Mouse (Mus musculus): ENCODE results near the gene Gart. TPM values are rescaled to one million over a fixed set of nuclear protein-coding genes. Genes with fewer than 3 reads are reported as not detected.

The Gart gene
- polyA plus RNA-seq, 1 experiment from 2014 or later = 116 TPM

DNA sequence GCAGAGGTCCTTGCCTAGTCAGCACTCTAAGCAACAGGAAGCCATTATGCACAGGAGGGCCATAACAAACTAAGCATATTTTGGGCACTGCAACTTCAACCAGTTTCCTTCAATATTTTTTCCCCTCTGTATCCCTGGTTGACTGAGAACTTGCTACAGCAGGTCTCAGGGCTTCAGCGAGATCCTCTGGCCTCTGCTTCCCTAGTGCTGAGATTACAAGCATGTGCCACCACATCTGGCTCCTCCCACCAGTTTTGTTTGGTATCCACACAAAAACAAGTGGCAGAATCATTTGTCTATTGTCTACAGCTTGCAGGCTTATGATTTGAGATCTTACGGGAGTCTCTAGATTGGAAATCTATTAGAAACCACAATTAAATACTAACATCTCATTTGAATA is 1.9 kb downstream of the Gart start:
- DNase-seq (ENCODE audit: low spot score) = no peak
- Histone ChIP-seq H3K36me3 (ENCODE audit: control insufficient read depth, insufficient read depth, low read length) (peaks cover 8% of the 10 kb centered on the region), H3K4me3 (ENCODE audit: low read depth, low read length) (no peak overlapping the region), H3K27ac (ENCODE audit: low read depth, low read length) (no peak overlapping the region), H3K4me2 (ENCODE audit: low read depth) (no peak overlapping the region), H3K27me3 (ENCODE audit: control insufficient read depth, insufficient read depth, low read length) (no peaks in the 10 kb centered on the region), H3K9me3 (ENCODE audit: control insufficient read depth, low read length) (no peaks in the 10 kb centered on the region), H3K4me1 (ENCODE audit: control insufficient read depth, insufficient read depth, low read length) (peaks cover 5% of the 10 kb centered on the region; the same call in 1 of the 2 replicates), H3K9ac (ENCODE audit: low read length) (no peak overlapping the region)
- WGBS = 72% methylated on average over 2 of the region's 2 CpGs
- ATAC-seq (ENCODE audit: insufficient read depth, low FRiP score, low TSS enrichment) = no peak

DNA sequence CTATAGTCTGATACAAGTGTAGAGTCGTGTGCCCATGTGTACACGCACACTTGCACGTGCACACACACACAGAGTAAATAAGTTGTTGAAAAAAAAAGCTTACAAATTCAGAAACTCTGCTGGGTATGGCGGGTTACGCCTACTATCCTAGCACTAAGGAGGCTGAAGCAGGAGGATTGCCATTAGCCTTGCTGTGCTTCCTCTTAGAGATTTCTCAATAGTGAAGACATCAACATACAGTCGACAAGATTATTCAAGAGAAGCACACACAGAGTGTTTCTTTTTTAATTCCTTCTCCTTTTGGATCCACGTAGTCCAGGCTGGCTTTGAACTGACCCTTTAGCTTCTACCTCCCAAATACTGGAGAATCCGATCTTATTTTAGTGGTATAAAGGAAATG is 6.6 kb downstream of the Gart start:
- 96% methylated on average over 8 of the region's 8 CpGs for WGBS

DNA sequence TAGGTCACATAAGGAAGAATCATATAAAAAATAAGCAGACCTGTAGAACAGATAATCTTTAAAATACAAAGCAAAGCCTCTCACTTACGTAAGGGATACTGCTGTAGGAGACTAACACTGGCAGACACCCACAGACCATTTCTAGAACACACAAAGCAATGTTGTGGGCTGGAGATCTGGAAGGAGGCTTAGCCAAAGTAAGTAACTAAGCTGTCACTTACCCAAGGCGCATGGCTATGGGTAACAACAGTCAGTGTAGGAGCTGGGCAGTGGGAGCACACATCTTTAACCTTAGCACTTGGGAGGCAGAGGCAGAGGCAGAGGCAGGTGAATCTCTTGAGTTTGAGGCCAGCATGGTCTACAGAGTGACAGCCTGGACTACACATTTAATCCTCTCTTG is 7.1 kb downstream of the Gart start:
- ATAC-seq (ENCODE audit: insufficient read depth, low FRiP score, low TSS enrichment) (no peak), DNase-seq (ENCODE audit: low spot score) (no peak)
- Histone ChIP-seq H3K4me3 (ENCODE audit: low read depth, low read length) (no peak overlapping the region), H3K4me1 (ENCODE audit: control insufficient read depth, insufficient read depth, low read length) (no peaks in the 10 kb centered on the region), H3K36me3 (ENCODE audit: control insufficient read depth, insufficient read depth, low read length) (peaks cover 20% of the 10 kb centered on the region), H3K4me2 (ENCODE audit: low read depth) (no peak overlapping the region), H3K27me3 (ENCODE audit: control insufficient read depth, insufficient read depth, low read length) (no peaks in the 10 kb centered on the region), H3K27ac (ENCODE audit: low read depth, low read length) (no peak overlapping the region), H3K9me3 (ENCODE audit: control insufficient read depth, low read length) (no peaks in the 10 kb centered on the region), H3K9ac (ENCODE audit: low read length) (no peak overlapping the region)
- 90% methylated on average over 2 of the region's 2 CpGs for WGBS

More for the DNA sequence above, 6.6 kb downstream of the Gart start:
- H3K9ac ChIP-seq (ENCODE audit: low read length) = no peak overlapping the region
- DNase-seq (ENCODE audit: low spot score) = no peak
- H3K4me1 ChIP-seq (ENCODE audit: control insufficient read depth, insufficient read depth, low read length) = no peaks in the 10 kb centered on the region
- no peak for ATAC-seq (ENCODE audit: insufficient read depth, low FRiP score, low TSS enrichment)
- H3K36me3 ChIP-seq (ENCODE audit: control insufficient read depth, insufficient read depth, low read length) = peaks cover 18% of the 10 kb centered on the region
- no peak overlapping the region for H3K4me2 ChIP-seq (ENCODE audit: low read depth)
- no peak overlapping the region for H3K4me3 ChIP-seq (ENCODE audit: low read depth, low read length)
- no peaks in the 10 kb centered on the region for H3K9me3 ChIP-seq (ENCODE audit: control insufficient read depth, low read length)
- no peaks in the 10 kb centered on the region for H3K27me3 ChIP-seq (ENCODE audit: control insufficient read depth, insufficient read depth, low read length)
- no peak overlapping the region for H3K27ac ChIP-seq (ENCODE audit: low read depth, low read length)

DNA sequence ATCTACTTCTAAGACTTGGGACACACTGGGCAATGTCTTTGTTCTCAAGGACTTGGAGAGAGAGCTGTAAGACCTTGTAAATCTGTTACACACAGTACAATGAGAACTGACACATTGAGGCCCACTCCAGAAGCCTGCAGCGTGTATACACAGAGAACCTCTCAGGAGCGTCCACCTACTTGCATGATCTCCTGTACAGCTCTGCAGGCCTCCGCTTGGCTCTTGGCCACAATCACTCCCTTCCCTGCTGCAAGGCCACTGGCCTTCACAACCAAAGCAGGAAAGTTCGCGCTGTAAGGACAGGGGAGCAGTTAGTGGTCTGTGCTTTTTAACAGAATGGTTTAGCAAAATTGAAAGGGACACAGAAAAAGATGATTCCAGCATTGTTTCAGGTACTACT is 7.6 kb downstream of the Gart start:
- H3K27ac ChIP-seq (ENCODE audit: low read depth, low read length) = no peak overlapping the region
- H3K27me3 ChIP-seq (ENCODE audit: control insufficient read depth, insufficient read depth, low read length) = no peaks in the 10 kb centered on the region
- H3K4me1 ChIP-seq (ENCODE audit: control insufficient read depth, insufficient read depth, low read length) = no peaks in the 10 kb centered on the region
- no peak for DNase-seq (ENCODE audit: low spot score)
- no peak for ATAC-seq (ENCODE audit: insufficient read depth, low FRiP score, low TSS enrichment)
- no peak overlapping the region for H3K4me2 ChIP-seq (ENCODE audit: low read depth)
- no peaks in the 10 kb centered on the region for H3K9me3 ChIP-seq (ENCODE audit: control insufficient read depth, low read length)
- peaks cover 20% of the 10 kb centered on the region for H3K36me3 ChIP-seq (ENCODE audit: control insufficient read depth, insufficient read depth, low read length)
- H3K4me3 ChIP-seq (ENCODE audit: low read depth, low read length) = no peak overlapping the region
- H3K9ac ChIP-seq (ENCODE audit: low read length) = no peak overlapping the region
- WGBS = 98% methylated on average over 5 of the region's 5 CpGs

DNA sequence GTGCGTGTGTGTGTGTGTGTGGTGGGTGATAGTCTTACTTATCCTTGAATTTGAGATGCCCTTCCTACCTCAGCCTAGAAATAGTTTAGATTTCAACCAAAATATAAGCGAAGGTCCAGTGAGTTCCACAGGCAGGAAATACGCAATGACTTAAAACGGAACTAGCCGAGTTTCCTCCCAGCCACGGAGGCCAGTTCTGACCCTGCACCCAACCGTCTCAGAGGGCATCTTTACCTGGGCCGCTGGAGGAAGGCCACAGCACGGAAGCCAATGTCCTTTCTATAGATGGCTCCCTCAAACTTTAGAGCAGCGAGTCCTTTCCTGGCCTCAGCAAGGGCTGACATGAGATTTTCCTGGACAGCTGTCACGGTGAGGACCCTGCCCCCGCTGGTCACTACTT is 13.1 kb downstream of the Gart start:
- no peaks in the 10 kb centered on the region for H3K4me1 ChIP-seq (ENCODE audit: control insufficient read depth, insufficient read depth, low read length)
- H3K9me3 ChIP-seq (ENCODE audit: control insufficient read depth, low read length) = no peaks in the 10 kb centered on the region
- DNase-seq (ENCODE audit: low spot score) (no peak), ATAC-seq (ENCODE audit: insufficient read depth, low FRiP score, low TSS enrichment) (no peak)
- no peak overlapping the region for H3K4me3 ChIP-seq (ENCODE audit: low read depth, low read length)
- H3K27ac ChIP-seq (ENCODE audit: low read depth, low read length) = no peak overlapping the region
- H3K4me2 ChIP-seq (ENCODE audit: low read depth) = no peak overlapping the region
- peaks cover 28% of the 10 kb centered on the region for H3K36me3 ChIP-seq (ENCODE audit: control insufficient read depth, insufficient read depth, low read length)
- 94% methylated on average over 12 of the region's 12 CpGs for WGBS
- no peaks in the 10 kb centered on the region for H3K27me3 ChIP-seq (ENCODE audit: control insufficient read depth, insufficient read depth, low read length)
- H3K9ac ChIP-seq (ENCODE audit: low read length) = no peak overlapping the region

DNA sequence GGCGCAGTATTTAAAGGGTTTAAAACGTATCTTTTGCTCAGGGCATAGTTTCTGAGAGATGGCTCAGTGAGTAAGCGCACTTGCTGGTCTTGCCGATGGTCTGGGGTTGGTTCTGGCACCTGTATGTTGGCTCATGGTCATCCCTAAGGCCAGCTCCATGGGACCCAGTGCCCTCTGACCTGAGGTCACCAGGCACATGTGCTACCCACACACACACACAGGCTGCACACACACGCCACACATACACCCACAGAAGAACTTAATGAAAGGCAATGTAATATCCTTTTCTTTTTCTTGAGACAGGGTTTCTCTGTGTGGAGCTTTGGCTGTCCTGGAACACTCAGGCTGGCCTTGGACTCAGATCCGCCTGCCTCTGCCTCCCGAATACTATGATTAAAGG is 13.8 kb downstream of the Gart start:
- ATAC-seq (ENCODE audit: insufficient read depth, low FRiP score, low TSS enrichment) (no peak), DNase-seq (ENCODE audit: low spot score) (no peak)
- no peak overlapping the region for H3K4me3 ChIP-seq (ENCODE audit: low read depth, low read length)
- H3K4me2 ChIP-seq (ENCODE audit: low read depth) = no peak overlapping the region
- H3K36me3 ChIP-seq (ENCODE audit: control insufficient read depth, insufficient read depth, low read length) = peaks cover 24% of the 10 kb centered on the region
- no peaks in the 10 kb centered on the region for H3K4me1 ChIP-seq (ENCODE audit: control insufficient read depth, insufficient read depth, low read length)
- H3K27me3 ChIP-seq (ENCODE audit: control insufficient read depth, insufficient read depth, low read length) = no peaks in the 10 kb centered on the region
- no peaks in the 10 kb centered on the region for H3K9me3 ChIP-seq (ENCODE audit: control insufficient read depth, low read length)
- H3K9ac ChIP-seq (ENCODE audit: low read length) = no peak overlapping the region
- WGBS = 95% methylated on average over 7 of the region's 7 CpGs
- no peak overlapping the region for H3K27ac ChIP-seq (ENCODE audit: low read depth, low read length)

DNA sequence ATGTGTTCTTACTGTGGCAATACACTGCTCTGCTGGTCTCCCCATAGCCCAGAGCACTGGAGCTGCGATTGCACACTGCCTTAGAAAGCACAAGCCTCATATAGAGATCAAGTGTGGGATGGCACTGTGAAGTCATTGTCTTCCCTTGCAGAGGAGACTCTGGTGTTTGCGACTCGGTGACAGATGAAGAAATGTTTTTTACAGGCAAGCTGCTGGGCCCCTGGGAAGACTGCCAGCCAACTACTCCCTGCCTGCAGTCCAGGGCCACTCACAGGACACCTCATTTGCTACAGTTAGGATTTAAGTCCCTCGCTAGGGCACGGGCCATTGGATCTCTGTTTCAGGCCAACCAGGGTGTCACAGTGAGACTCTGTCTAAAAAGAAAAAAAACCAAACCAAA is 14.3 kb downstream of the Gart start:
- peaks cover 20% of the 10 kb centered on the region for H3K36me3 ChIP-seq (ENCODE audit: control insufficient read depth, insufficient read depth, low read length)
- H3K27ac ChIP-seq (ENCODE audit: low read depth, low read length) = no peak overlapping the region
- H3K27me3 ChIP-seq (ENCODE audit: control insufficient read depth, insufficient read depth, low read length) = no peaks in the 10 kb centered on the region
- 92% methylated on average over 5 of the region's 5 CpGs for WGBS
- ATAC-seq (ENCODE audit: insufficient read depth, low FRiP score, low TSS enrichment) (no peak), DNase-seq (ENCODE audit: low spot score) (no peak)
- H3K9me3 ChIP-seq (ENCODE audit: control insufficient read depth, low read length) = no peaks in the 10 kb centered on the region
- no peak overlapping the region for H3K4me3 ChIP-seq (ENCODE audit: low read depth, low read length)
- H3K9ac ChIP-seq (ENCODE audit: low read length) = no peak overlapping the region
- H3K4me2 ChIP-seq (ENCODE audit: low read depth) = no peak overlapping the region
- no peaks in the 10 kb centered on the region for H3K4me1 ChIP-seq (ENCODE audit: control insufficient read depth, insufficient read depth, low read length)

DNA sequence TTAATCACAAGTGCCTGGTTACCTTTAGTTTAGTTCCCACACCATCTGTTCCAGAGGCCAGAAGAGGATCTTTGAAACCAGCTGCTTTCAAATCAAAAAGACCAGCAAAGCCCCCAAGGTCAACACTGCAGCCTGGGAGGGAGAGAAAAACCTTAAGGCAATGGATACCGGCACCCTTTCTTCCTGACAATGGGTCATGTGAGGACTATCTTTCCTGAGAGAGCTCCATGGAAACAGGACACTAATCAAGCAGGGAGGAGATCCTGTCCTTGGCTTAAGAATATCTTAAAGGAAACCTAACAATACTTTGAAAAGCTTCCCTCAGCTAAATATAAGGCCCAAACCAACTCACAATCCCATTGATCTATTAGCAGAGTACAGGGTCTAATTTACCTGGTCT is 16.2 kb downstream of the Gart start:
- H3K27ac ChIP-seq (ENCODE audit: low read depth, low read length) = no peak overlapping the region
- H3K4me2 ChIP-seq (ENCODE audit: low read depth) = no peak overlapping the region
- H3K9me3 ChIP-seq (ENCODE audit: control insufficient read depth, low read length) = no peaks in the 10 kb centered on the region
- no peak overlapping the region for H3K4me3 ChIP-seq (ENCODE audit: low read depth, low read length)
- DNase-seq (ENCODE audit: low spot score) (no peak), ATAC-seq (ENCODE audit: insufficient read depth, low FRiP score, low TSS enrichment) (no peak)
- 77% methylated on average over 1 of the region's 1 CpGs for WGBS
- peaks cover 18% of the 10 kb centered on the region for H3K36me3 ChIP-seq (ENCODE audit: control insufficient read depth, insufficient read depth, low read length)
- no peaks in the 10 kb centered on the region for H3K27me3 ChIP-seq (ENCODE audit: control insufficient read depth, insufficient read depth, low read length)
- no peaks in the 10 kb centered on the region for H3K4me1 ChIP-seq (ENCODE audit: control insufficient read depth, insufficient read depth, low read length)
- no peak overlapping the region for H3K9ac ChIP-seq (ENCODE audit: low read length)

DNA sequence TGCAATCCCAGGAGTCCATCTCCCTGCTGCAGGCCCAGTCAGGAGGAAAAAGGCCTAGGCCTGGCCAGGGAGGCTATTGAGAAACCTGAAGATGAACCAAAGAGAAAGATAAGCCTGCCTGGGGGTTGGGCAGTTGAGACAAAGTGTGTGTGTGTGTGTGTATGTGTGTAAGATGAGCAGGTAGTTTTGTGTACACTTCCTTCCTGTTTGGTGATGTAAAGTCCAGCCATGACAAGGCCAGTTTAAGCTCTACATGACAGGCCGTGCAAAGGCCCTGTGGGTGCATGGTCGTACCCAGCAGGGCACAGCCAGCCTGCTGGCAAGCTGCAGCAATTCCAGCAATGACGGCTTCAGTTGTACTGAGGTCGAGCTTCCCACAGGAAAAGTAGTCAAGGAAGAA is 17.0 kb downstream of the Gart start:
- no peak for ATAC-seq (ENCODE audit: insufficient read depth, low FRiP score, low TSS enrichment)
- Histone ChIP-seq H3K36me3 (ENCODE audit: control insufficient read depth, insufficient read depth, low read length) (peaks cover 20% of the 10 kb centered on the region), H3K9ac (ENCODE audit: low read length) (no peak overlapping the region)

More for the DNA sequence above, 17.0 kb downstream of the Gart start:
- WGBS = 95% methylated on average over 4 of the region's 4 CpGs
- Histone ChIP-seq H3K4me3 (ENCODE audit: low read depth, low read length) (no peak overlapping the region), H3K27ac (ENCODE audit: low read depth, low read length) (no peak overlapping the region), H3K9me3 (ENCODE audit: control insufficient read depth, low read length) (no peaks in the 10 kb centered on the region), H3K4me1 (ENCODE audit: control insufficient read depth, insufficient read depth, low read length) (no peaks in the 10 kb centered on the region), H3K4me2 (ENCODE audit: low read depth) (no peak overlapping the region), H3K27me3 (ENCODE audit: control insufficient read depth, insufficient read depth, low read length) (no peaks in the 10 kb centered on the region)
- DNase-seq (ENCODE audit: low spot score) = no peak
